Mouse (Mus musculus) hindbrain, postnatal 0 days (tissue): ENCODE measurements at regions not wholly inside any gene's neighbourhood (a gene's known extent, or its start where the extent isn't known, plus 50 kb on each side); places are given as distances from the start of the nearest gene placed in this dataset.

Experiments
- ATAC-seq: fragments of 200-750 bp; cut with Nextera tagmentation; 2 replicates; pipeline ENCODE4 v1.8.0; 2017; ENCODE audit warnings: mild to moderate bottlenecking, moderate TSS enrichment, moderate library complexity
- DNase-seq: peaks from one replicate; pipeline ENCODE4 v3.0.0-alpha.2; 2015; ENCODE audit warnings: low spot score
- H3K27ac ChIP-seq: fragments of 300-500 bp; sonication (generic); 2 replicates; pipeline ENCODE4 v1.5.1; 2014; ENCODE audit warnings: mild to moderate bottlenecking
- H3K27me3 ChIP-seq: fragments of 300-500 bp; sonication (generic); 2 replicates; pipeline ENCODE4 v1.6.1; 2014; ENCODE audit warnings: low read length, mixed read lengths; ENCODE audit not compliant: insufficient read depth
- H3K36me3 ChIP-seq: fragments of 300-500 bp; sonication (generic); 2 replicates; pipeline ENCODE4 v1.6.1; 2014; ENCODE audit warnings: low read length, mixed read lengths; ENCODE audit not compliant: insufficient read depth
- H3K4me1 ChIP-seq: fragments of 300-500 bp; sonication (generic); 2 replicates; pipeline ENCODE4 v1.6.1; 2014; ENCODE audit warnings: antibody characterized with exemption, low read length, mixed read lengths; ENCODE audit not compliant: insufficient read depth
- H3K4me2 ChIP-seq: fragments of 300-500 bp; sonication (generic); 2 replicates; pipeline ENCODE4 v1.6.1; 2014; ENCODE audit warnings: low read depth, mild to moderate bottlenecking, low read length, moderate library complexity, mixed read lengths
- H3K4me3 ChIP-seq: fragments of 300-500 bp; sonication (generic); 2 replicates; pipeline ENCODE4 v1.5.1; 2014; ENCODE audit warnings: low read length
- H3K9ac ChIP-seq: fragments of 300-500 bp; sonication (generic); replicated peaks from 2 replicates; pipeline ENCODE4 v1.6.1; 2014; ENCODE audit warnings: mild to moderate bottlenecking, low read length, moderate library complexity, mixed read lengths
- H3K9me3 ChIP-seq: fragments of 300-500 bp; sonication (generic); 2 replicates; pipeline ENCODE4 v1.6.1; 2016; ENCODE audit warnings: low read length, mixed read lengths
- CTCF ChIP-seq: IDR thresholded peaks from 2 replicates; pipeline ENCODE4 v1.5.1; 2016; ENCODE audit warnings: antibody characterized with exemption, control low read depth, low read depth
- WGBS: fragments of 180-500 bp; shearing (Covaris S2); extraction: QIAGEN DNeasy Blood & Tissue Kit; methylation state at CpG from one replicate; pipeline ENCODE4 v1.1.7; 2014; 5-methylcytosine and 5-hydroxymethylcytosine counted together

DNA sequence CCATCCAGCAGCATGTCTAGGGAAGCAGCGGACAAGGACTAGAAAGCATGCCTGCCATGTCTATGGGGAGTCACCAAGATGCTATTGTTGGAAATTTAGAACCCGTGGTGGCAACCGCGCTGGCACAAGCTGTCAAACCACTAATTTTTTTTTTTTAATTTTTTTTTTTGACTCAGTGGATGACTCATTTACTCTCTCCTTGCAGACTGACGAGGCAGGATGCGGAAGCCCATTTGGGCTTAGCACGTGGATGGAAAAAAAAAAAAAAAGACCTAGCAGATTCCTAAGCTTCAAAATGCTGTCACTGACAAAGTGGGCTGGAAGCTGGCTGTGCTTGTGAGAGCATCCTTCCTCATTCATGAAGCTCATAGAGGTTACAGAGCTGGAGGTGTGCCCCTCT lies 51.9 kb upstream of the Egr2 start:
- no peaks in the 10 kb centered on the region for H3K9me3 ChIP-seq
- H3K36me3 ChIP-seq, result no peaks in the 10 kb centered on the region
- TF ChIP-seq CTCF, result no peak
- no peak overlapping the region for H3K27ac ChIP-seq
- DNase-seq (no peak), ATAC-seq (no peak)
- H3K9ac ChIP-seq, result no peak overlapping the region
- no peak overlapping the region for H3K4me2 ChIP-seq
- H3K4me1 ChIP-seq, result no peaks in the 10 kb centered on the region
- WGBS, result 78% methylated on average over 7 of the region's 7 CpGs
- H3K27me3 ChIP-seq, result no peaks in the 10 kb centered on the region
- no peak overlapping the region for H3K4me3 ChIP-seq

DNA sequence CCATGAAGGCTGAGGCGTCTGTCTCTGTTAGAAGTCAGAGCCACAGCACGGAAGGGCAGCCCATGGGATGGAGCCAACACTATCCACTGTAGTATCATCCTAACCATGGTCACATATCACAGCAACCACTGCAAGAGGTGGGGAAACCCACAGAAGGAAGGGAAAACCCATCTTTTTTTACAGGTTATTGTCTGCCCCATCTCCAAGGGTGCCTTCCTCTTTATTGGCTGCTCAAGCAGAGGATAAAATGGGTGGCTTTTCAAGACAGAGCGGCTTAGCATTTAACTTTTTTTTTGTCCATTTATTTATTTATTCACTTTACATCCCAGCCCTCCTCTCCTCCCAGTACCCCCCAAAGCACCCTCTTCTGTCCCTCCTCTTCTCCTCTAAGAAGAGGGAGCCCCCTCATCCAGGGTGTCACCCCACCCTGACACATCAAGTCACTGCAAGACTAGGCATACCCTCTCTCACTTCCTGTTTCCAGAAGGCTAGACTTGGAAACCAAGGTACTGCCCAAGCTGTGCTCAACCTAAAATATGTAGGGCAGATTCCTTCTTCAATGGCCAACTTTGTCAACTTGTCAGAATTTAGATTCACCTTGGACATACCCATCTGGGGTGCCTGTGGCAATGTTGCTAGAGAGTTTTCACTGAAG lies 51.1 kb upstream of the Egr2 start:
- no peaks in the 10 kb centered on the region for H3K9me3 ChIP-seq
- no peak overlapping the region for H3K4me3 ChIP-seq
- ATAC-seq, result no peak
- H3K9ac ChIP-seq, result no peak overlapping the region
- no peak for DNase-seq
- no peak overlapping the region for H3K27ac ChIP-seq
- no peak overlapping the region for H3K4me2 ChIP-seq
- no peaks in the 10 kb centered on the region for H3K36me3 ChIP-seq
- WGBS, result 88% methylated on average over 3 of the region's 3 CpGs
- H3K4me1 ChIP-seq, result no peaks in the 10 kb centered on the region
- no peaks in the 10 kb centered on the region for H3K27me3 ChIP-seq
- TF ChIP-seq CTCF, result no peak
